Mouse (Mus musculus) gastrocnemius, postnatal 25 days (tissue): ENCODE data around the gene Scube1. TPM values are rescaled to one million over a fixed set of nuclear protein-coding genes. Genes with fewer than 3 reads are reported as not detected.
A peak's percentile ranks its signal among the peaks of the same experiment; 100 is the strongest.

ENCODE experiments used
- DNase-seq: peaks from one replicate; pipeline ENCODE4 v3.0.0; 2022
- total RNA-seq, 2 experiments: library from RNA; stranded (reverse); gene quantifications; 1 replicate in 1 of 2; 2 replicates in 1 of 2; pipeline ENCODE4 v1.2.3; 2021

Scube1 gene
- total RNA-seq, 2 experiments from 2014 or later: 0.32 to 0.67 TPM

- no peak for DNase-seq
Measured at GRCm38 (mm10) chr15:83709889-83710774, 14.7 kb downstream of the Scube1 start.

GRCm38 (mm10) chr15:83706528-83707199 is 18.2 kb downstream of the Scube1 start:
- no peak for DNase-seq

GRCm38 (mm10) chr15:83700593-83700923 is 24.3 kb downstream of the Scube1 start:
- DNase-seq: no peak

GRCm38 (mm10) chr15:83699834-83700592 is 24.8 kb downstream of the Scube1 start:
- no peak for DNase-seq

- no peak for DNase-seq
Measured at GRCm38 (mm10) chr15:83699132-83699833, 25.5 kb downstream of the Scube1 start.

- DNase-seq: no peak
Measured at GRCm38 (mm10) chr15:83696681-83697381, 28.0 kb downstream of the Scube1 start.

GRCm38 (mm10) chr15:83695159-83695558 is 29.7 kb downstream of the Scube1 start:
- DNase-seq: no peak

GRCm38 (mm10) chr15:83691901-83692361 is 32.9 kb downstream of the Scube1 start:
- DNase-seq: peak; percentile 38

- no peak for DNase-seq
Measured at GRCm38 (mm10) chr15:83689946-83690345, 34.9 kb downstream of the Scube1 start.

GRCm38 (mm10) chr15:83686601-83687000 is 38.2 kb downstream of the Scube1 start:
- no peak for DNase-seq

- no peak for DNase-seq
Measured at GRCm38 (mm10) chr15:83685950-83686349, 38.9 kb downstream of the Scube1 start.

- no peak for DNase-seq
Measured at GRCm38 (mm10) chr15:83683051-83683561, 41.7 kb downstream of the Scube1 start.

- no peak for DNase-seq
Measured at GRCm38 (mm10) chr15:83680300-83680699, 44.5 kb downstream of the Scube1 start.

- DNase-seq: no peak
Measured at GRCm38 (mm10) chr15:83679729-83680128, 45.1 kb downstream of the Scube1 start.

GRCm38 (mm10) chr15:83678606-83679005 is 46.2 kb downstream of the Scube1 start:
- DNase-seq: no peak

- no peak for DNase-seq
Measured at GRCm38 (mm10) chr15:83678089-83678488, 46.7 kb downstream of the Scube1 start.

GRCm38 (mm10) chr15:83677098-83677497 is 47.7 kb downstream of the Scube1 start:
- DNase-seq: no peak

- DNase-seq: no peak
Measured at GRCm38 (mm10) chr15:83676286-83676685, 48.5 kb downstream of the Scube1 start.

GRCm38 (mm10) chr15:83673621-83674020 is 51.2 kb downstream of the Scube1 start:
- no peak for DNase-seq

- no peak for DNase-seq
Measured at GRCm38 (mm10) chr15:83667501-83667900, 57.3 kb downstream of the Scube1 start.

- DNase-seq: no peak
Measured at GRCm38 (mm10) chr15:83666418-83666817, 58.4 kb downstream of the Scube1 start.
